Mouse (Mus musculus) liver, embryonic 14.5 days (tissue): ENCODE measurements around the gene Fam131a.

ENCODE experiments used
- CTCF ChIP-seq: IDR thresholded peaks from 2 replicates; pipeline ENCODE4 v1.5.1; 2016; ENCODE audit warnings: antibody characterized with exemption, low read depth, control low read depth
- EP300 ChIP-seq: IDR thresholded peaks from 2 replicates; pipeline ENCODE4 v1.6.1; 2016; ENCODE audit warnings: antibody characterized with exemption, low read depth

DNA sequence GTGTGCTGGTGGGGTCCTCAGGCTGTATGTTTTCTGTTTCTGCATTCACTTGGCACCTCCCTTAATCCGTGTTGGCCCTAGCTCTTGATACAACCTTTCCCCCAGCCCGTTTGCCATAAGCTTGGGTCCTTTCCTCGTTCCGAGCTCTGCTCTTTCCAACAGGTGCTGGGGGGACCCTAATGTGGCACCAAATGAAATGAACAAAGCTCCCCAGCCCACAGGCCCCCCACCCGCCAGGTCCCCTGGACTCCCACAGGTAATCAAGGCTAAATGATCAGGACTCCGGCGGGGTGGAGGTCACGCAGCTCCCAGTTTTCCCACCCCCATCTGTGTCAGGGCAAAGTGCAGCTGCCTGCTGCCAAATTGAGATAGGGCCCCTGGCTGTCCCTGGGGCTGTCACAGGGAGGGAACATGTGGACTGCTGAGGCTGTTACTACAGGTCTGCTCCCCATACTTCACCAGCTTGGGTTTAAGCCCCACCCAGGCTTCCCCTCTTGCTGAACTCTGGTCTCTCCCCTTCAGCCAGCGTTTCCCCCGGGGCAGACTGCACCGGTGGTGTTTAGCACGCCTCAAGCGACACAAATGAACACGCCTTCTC is 19.2 kb upstream of the Fam131a start:
- TF ChIP-seq CTCF (no peak), EP300 (peak; percentile 60)
